Mouse (Mus musculus): ENCODE results near the gene Arpp19. TPM values are rescaled to one million over a fixed set of nuclear protein-coding genes. Genes with fewer than 3 reads are reported as not detected.
A peak's percentile ranks its signal among the peaks of the same experiment; 100 is the strongest.

Arpp19 gene
- polyA plus RNA-seq, 1 experiment, result 20.5 TPM

DNA sequence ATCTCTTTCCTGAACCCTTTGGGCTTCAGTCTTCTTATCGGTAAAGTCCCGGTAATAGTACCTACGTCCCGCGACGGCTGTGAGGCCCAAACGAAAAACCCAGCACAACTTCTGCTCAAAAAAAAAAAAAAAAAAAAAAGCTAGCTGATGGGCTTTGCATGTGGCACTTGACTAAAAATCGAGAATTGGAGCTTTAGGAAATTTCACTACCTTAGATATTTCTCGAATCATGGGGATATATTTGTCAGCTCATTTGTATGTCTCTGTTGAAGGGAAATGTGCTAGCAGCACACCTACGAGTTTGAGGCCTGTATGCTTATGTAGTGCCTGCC, 909 bp downstream of the Arpp19 start:
- DNase-seq (ENCODE audit: low read depth), result no peak

- no peak for DNase-seq (ENCODE audit: low read depth)
These were observed 3.2 kb downstream of the Arpp19 start for GRCm38 (mm10) chr9:75040566-75040965.

DNA sequence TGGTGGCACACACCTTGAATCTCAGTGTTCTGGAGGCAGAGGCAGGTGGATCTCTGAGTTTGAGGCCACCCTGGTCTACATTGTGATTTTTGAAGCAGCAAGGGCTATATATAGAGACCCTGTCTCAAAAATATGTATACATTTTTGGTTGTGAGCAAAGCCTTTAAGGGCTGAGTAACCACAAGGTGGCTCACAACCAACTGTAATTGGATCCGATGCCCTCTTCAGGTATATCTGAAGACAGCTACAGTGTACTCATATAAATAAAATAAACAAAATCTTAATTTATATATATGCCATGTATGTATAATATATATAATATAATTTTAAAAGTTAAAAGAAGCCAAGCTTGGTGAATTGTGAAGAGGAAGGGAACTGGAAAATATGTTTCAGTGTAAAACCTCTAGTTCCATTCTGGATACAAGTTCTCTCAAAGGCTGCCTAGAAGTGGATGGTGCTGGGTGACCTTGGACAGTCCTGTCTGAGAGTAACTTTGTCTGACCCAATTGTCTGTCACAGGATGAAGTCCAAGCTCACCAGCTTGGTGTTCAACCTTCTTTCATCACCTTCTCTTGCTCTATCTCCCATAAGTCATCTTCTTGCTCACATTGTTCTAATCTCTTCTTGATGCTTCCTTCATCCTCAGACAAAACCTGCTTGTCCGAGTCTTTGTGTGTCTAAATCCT, 4.6 kb downstream of the Arpp19 start:
- DNase-seq (ENCODE audit: low read depth), result no peak

GRCm38 (mm10) chr9:75043191-75043590, 5.8 kb downstream of the Arpp19 start:
- no peak for DNase-seq (ENCODE audit: low read depth)

- no peak for DNase-seq (ENCODE audit: low read depth)
These were observed 9.7 kb downstream of the Arpp19 start for GRCm38 (mm10) chr9:75047079-75047478.

- no peak for DNase-seq (ENCODE audit: low read depth)
These were observed 11.7 kb downstream of the Arpp19 start for GRCm38 (mm10) chr9:75049100-75049499.

DNA sequence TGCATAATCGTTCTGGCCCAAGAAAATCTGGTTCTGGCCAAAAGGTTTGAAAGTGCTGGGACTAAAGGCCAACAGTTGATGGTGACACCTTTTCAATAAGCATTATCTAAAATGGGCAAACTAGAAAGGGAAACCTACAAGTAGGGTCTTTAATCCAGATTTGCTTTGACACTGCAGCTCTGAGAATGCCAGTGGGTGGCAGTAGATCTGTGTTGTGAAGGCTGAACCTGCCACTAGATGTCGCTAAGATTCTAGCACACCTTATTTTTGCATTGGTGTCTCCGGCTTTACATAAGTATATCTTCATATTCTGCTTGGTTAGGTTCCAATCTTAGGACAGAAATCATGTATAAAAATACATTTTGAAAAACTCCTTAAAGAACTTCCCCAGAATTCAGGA, 12.6 kb downstream of the Arpp19 start:
- no peak for DNase-seq (ENCODE audit: low read depth)

DNA sequence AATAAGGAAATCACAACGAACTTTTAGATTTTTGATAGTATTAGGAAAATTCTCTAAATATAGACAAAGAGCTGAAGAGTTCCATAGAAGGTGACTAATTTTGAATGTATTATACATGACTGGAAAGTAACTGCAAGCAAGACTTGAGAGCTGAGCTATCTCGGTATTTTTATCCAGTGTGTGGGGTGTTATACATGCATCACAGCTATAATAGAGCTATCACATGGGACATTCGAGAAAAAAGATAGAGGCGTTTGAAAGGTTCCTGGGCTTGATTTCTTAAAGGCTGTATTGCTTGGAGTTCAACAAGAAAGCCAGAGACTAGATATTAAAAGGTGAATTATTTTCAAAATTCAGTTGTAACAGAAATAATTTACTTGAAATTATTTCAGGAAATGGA, 14.4 kb downstream of the Arpp19 start:
- no peak for DNase-seq (ENCODE audit: low read depth)

DNA sequence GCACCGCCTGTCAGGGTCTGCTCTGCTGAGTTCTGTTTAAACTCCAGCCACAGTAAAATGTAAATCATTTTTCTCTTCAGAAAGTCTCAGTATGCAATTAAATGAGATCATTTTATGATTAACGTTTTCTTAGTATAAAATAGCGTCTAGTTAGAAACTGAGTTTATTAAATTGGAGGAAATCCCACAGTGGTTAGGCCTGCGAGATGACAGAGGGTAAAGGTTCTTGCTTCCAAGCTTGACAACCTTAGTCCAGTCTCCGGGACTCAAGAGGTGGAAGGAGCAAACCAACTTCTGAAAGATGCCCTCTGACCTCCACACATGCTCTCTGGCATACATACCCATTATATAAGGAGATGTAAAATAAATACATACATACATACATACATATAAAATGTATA, 17.6 kb downstream of the Arpp19 start:
- DNase-seq (ENCODE audit: low read depth), result no peak

- no peak for DNase-seq (ENCODE audit: low read depth)
These were observed 27.4 kb downstream of the Arpp19 start for GRCm38 (mm10) chr9:75064678-75065331.

DNA sequence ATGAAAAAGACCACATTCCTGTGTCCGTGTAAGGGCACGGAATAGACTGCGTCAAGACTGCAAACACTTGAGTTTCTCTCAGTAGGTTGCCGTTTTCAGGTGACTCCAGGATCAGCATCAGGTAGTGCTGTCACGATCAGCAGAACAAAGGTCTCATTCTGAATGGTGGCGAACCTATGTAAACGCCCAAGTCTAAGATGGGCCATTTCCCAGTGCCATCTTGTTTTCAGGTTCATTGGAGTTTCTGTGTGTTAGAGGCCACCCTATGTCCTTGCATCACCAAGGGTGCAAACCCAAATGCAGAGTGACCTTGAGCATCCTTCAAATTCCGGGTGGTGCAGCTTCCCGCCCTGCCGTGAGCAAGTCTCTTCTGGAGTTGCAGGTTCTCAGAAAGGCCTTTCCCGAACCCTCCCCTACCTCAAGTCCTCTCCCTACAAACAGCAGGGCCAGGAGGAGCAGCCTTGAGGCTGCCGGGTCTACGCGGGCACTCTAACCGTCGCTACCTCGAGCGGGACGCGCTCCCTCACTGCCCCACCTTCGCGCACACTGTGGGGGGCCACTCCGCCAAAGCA, 33.1 kb downstream of the Arpp19 start, which contains the start of gene Myo5a:
Gene Myo5a, plus strand, starts transcription at position 559 of the 572 bp plus-strand sequence.
- no peak for DNase-seq (ENCODE audit: low read depth)

DNA sequence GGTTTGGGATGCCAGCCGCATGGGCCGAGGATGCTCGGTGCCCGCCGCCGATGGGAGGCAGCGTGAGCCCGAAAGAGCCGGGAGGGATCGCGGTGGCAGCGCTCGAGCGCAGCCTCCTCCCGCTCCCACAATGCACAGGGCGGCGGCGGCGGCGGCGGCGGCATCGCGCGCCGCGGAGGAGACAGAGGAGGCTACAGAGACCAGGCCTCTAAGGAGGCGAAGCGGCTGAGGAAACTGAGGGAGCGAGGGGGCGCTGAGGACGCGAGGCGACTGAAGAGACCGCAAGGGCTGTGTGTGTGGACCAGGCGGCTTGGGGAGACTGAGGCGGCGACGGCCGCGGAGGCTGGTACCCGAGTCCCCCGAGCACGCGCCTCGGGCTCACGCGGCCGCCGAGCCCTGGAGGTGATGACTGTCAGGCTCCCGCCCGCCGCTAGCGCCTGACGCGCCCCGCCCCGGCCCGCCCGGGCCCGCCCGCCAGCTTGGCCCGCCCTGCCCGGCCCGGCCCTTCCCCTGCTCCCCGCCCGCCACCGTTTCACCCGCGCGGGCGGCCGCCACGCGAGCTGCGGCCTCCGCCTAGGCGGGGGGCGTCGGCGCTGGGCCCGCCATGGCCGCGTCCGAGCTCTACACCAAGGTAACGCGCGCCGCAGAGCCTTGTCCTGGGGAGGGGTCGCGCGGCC, 33.8 kb downstream of the Arpp19 start:
- no peak for DNase-seq (ENCODE audit: low read depth)

GRCm38 (mm10) chr9:75071706-75072192, 34.3 kb downstream of the Arpp19 start:
- no peak for DNase-seq (ENCODE audit: low read depth)

DNA sequence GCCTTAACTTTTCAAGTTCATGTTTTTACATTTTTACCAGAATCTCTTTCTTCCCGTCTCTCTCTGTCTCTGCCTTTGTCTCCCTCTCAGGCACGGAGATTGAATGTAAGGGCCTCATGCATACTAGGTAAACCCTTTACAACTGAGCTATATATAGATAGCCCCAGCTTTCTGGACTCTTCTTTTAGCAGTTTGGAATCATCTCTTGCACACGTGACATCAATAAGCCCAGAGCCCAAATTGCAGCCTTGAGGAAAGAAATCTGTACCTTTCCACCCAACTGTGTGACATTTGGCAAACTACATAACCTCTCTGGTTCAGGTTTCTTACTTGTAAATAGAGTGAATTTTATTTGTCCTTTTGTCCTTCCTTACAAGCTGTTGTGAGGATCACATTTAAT, 34.9 kb downstream of the Arpp19 start:
- DNase-seq (ENCODE audit: low read depth), result no peak

DNA sequence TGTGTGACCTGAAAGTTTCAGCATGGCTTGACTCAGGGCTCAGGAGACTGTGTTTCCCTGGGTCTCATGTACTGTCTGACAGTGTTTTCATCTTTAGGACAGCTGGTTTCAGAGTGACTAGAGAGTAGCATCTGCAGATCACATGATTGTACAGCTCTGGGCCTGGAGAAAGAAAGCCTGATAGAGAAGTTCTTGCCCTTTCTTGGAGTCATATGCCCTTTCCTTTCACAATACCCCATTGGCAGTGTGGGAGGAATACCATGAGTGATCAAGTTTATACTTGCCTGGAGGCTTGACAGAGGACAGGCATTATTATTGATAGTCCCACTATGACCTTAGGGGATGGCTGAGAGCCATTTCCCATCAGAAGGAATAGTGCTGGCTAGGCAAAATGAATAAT, 39.8 kb downstream of the Arpp19 start:
- peak; percentile 84 for DNase-seq (ENCODE audit: low read depth)

- DNase-seq (ENCODE audit: low read depth), result no peak
These were observed 47.9 kb downstream of the Arpp19 start for GRCm38 (mm10) chr9:75085242-75085824.

DNA sequence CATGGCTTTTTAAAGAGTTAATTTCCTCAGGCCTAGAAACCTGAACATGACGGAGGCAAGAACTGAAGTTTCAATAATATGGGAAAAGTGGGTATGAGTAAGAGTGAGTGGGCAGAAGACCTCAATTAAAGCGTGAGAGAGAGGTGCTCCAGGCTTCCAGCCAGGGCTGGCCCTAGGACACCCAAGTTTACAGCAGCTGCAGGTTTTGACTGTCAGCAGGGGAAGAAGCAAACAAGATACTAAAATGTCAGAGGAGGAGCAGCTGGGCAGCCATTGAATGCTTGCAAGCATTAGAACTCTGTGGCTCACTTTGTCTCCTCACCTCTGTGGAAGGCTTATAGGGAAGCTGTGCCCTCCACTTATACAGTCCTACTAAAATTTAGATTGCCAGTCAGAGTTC, 50.4 kb downstream of the Arpp19 start:
- DNase-seq (ENCODE audit: low read depth), result no peak

- DNase-seq (ENCODE audit: low read depth), result no peak
These were observed 51.9 kb downstream of the Arpp19 start for GRCm38 (mm10) chr9:75089285-75089684.

GRCm38 (mm10) chr9:75092134-75092533, 54.7 kb downstream of the Arpp19 start:
- no peak for DNase-seq (ENCODE audit: low read depth)

DNA sequence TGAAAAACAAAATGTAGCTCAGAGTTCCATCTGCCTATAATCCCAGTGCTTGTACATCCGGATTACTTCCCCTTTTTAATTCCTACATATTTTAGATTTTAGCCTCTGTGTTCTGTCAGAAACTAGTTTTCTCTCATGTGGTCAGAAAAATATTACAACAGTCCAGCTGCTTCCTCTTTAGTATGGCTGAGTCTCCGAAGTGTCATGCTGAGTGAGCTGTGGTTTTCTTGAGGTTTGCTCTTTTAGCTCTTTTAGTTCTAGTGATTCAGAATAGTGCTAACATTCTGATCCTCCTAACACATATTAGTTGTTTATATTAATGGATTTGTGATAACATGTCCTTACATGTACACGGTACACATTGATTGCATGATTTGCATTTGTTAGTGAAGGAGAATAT, 57.3 kb downstream of the Arpp19 start:
- DNase-seq (ENCODE audit: low read depth), result no peak

DNA sequence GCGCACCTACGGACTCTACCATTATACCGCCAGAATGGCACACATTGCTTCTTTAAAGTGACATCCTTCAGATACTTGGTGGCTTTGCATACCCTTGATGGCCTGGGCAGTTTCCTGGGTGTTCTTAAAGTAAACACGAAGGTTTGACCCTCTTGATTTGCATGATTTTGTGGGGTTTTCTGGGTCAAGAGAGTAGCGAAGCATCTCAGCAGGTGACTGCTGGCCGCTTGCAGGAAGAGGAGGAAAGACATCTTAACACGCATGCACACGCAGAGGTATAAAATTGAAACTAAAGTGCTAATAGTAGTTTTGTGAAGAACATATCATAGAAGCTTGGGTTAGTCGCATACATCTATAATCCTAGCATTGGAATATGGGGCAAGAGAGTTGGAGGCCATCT, 61.5 kb downstream of the Arpp19 start:
- DNase-seq (ENCODE audit: low read depth), result no peak

GRCm38 (mm10) chr9:75100157-75100781, 62.9 kb downstream of the Arpp19 start:
- no peak for DNase-seq (ENCODE audit: low read depth)
